Mouse (Mus musculus) megakaryocyte-erythroid progenitor cell, adult 5 weeks (primary cell): Measurements from ENCODE around the gene Fscn2. TPM values are rescaled to one million over a fixed set of nuclear protein-coding genes. Genes with fewer than 3 reads are reported as not detected.

Experiments used
- polyA plus RNA-seq: library from polyadenylated mRNA; stranded (reverse); fragments of >175 nt; gene quantifications from 2 replicates; pipeline ENCODE4 v1.2.3, GENCODE M21; 2012

Gene Fscn2
- polyA plus RNA-seq = not detected in 2 replicates

GRCm38 (mm10) chr11:120361295-120361694 is at the start of gene Fscn2:
TSS of gene Fscn2 (plus strand) at chr11:120361534.

GRCm38 (mm10) chr11:120347791-120348683 is 13.3 kb upstream of the Fscn2 start, which contains the start of gene Actg1:
TSS of gene Actg1 (minus strand) at chr11:120348542.

GRCm38 (mm10) chr11:120378611-120379540 is 17.5 kb downstream of the Fscn2 start, which contains the start of gene Faap100:
TSS of gene Faap100 (minus strand) at chr11:120378764.

Other genes with a start within 250 kb of the Fscn2 start
- gene Slc38a10, start 210.2 kb upstream of the Fscn2 start, polyA plus RNA-seq = 133 and 176 TPM in 2 replicates
- 45.0 and 61.7 TPM in 2 replicates for gene Bahcc1, start 128.6 kb upstream of the Fscn2 start, polyA plus RNA-seq
- 934 and 983 TPM in 2 replicates for gene Actg1, start 13.0 kb upstream of the Fscn2 start, polyA plus RNA-seq
- gene Faap100, start 17.2 kb downstream of the Fscn2 start, polyA plus RNA-seq = 32.5 and 33.7 TPM in 2 replicates
- 48.3 and 52.9 TPM in 2 replicates for gene Nploc4, start 76.2 kb downstream of the Fscn2 start, polyA plus RNA-seq
- gene Tspan10, start 81.1 kb downstream of the Fscn2 start, polyA plus RNA-seq = 0.06 and 0.08 TPM in 2 replicates
- 0.02 TPM in 1 of 2 replicates, not detected in the other for gene Pde6g, start 92.0 kb downstream of the Fscn2 start, polyA plus RNA-seq
- 9.0 and 9.9 TPM in 2 replicates for gene Oxld1, start 96.5 kb downstream of the Fscn2 start, polyA plus RNA-seq
- 31.2 and 32.6 TPM in 2 replicates for gene Ccdc137, start 96.6 kb downstream of the Fscn2 start, polyA plus RNA-seq
- gene Arl16, start 106.1 kb downstream of the Fscn2 start, polyA plus RNA-seq = 22.3 and 23.4 TPM in 2 replicates
- 467 and 483 TPM in 2 replicates for gene Mrpl12, start 123.1 kb downstream of the Fscn2 start, polyA plus RNA-seq
- 47.2 and 58.4 TPM in 2 replicates for gene Slc25a10, start 130.3 kb downstream of the Fscn2 start, polyA plus RNA-seq
- not detected in 2 replicates for gene Gcgr, start 169.2 kb downstream of the Fscn2 start, polyA plus RNA-seq
- 170 and 188 TPM in 2 replicates for gene Mcrip1, start 188.2 kb downstream of the Fscn2 start, polyA plus RNA-seq
- gene Ppp1r27, start 189.6 kb downstream of the Fscn2 start, polyA plus RNA-seq = 0.24 TPM in 1 of 2 replicates, not detected in the other
- 1,164 and 1,680 TPM in 2 replicates for gene P4hb, start 211.7 kb downstream of the Fscn2 start, polyA plus RNA-seq
- gene Arhgdia, start 220.1 kb downstream of the Fscn2 start, polyA plus RNA-seq = 1,098 and 1,284 TPM in 2 replicates
- gene Alyref, start 236.8 kb downstream of the Fscn2 start, polyA plus RNA-seq = 339 and 360 TPM in 2 replicates
- 111 and 156 TPM in 2 replicates for gene Anapc11, start 236.9 kb downstream of the Fscn2 start, polyA plus RNA-seq
- gene Npb, start 246.9 kb downstream of the Fscn2 start, polyA plus RNA-seq = 1.6 and 2.9 TPM in 2 replicates